Mouse (Mus musculus) kidney, embryonic 15.5 days (tissue): ENCODE measurements around the gene Pvalb. TPM values are rescaled to one million over a fixed set of nuclear protein-coding genes. Genes with fewer than 3 reads are reported as not detected.

Source experiments
- ATAC-seq: fragments of 200-750 bp; cut with Nextera tagmentation; replicated peaks from 2 replicates; pipeline ENCODE4 v1.8.0; 2017; ENCODE audit warnings: moderate TSS enrichment; ENCODE audit not compliant: low FRiP score
- H3K27ac ChIP-seq: fragments of 300-500 bp; sonication (generic); 2 replicates; pipeline ENCODE4 v1.5.1; 2015; ENCODE audit warnings: mild to moderate bottlenecking, inconsistent platforms
- H3K27me3 ChIP-seq: fragments of 300-500 bp; sonication (generic); 2 replicates; pipeline ENCODE4 v1.6.1; 2015; ENCODE audit warnings: inconsistent platforms
- H3K36me3 ChIP-seq: fragments of 300-500 bp; sonication (generic); 2 replicates; pipeline ENCODE4 v1.6.1; 2015; ENCODE audit warnings: inconsistent platforms
- H3K4me1 ChIP-seq: fragments of 300-500 bp; sonication (generic); 2 replicates; pipeline ENCODE4 v1.6.1; 2015; ENCODE audit warnings: inconsistent platforms
- H3K4me2 ChIP-seq: fragments of 300-500 bp; sonication (generic); 2 replicates; pipeline ENCODE4 v1.6.1; 2015; ENCODE audit warnings: moderate library complexity, mild to moderate bottlenecking, inconsistent platforms
- H3K4me3 ChIP-seq: fragments of 300-500 bp; sonication (generic); replicated peaks from 2 replicates; pipeline ENCODE4 v1.5.1; 2015; ENCODE audit warnings: mild to moderate bottlenecking, inconsistent platforms
- H3K9ac ChIP-seq: fragments of 300-500 bp; sonication (generic); 2 replicates; pipeline ENCODE4 v1.6.1; 2015; ENCODE audit warnings: mild to moderate bottlenecking, inconsistent platforms
- H3K9me3 ChIP-seq: fragments of 300-500 bp; sonication (generic); replicated peaks from 2 replicates; pipeline ENCODE4 v1.6.1; 2016; ENCODE audit warnings: inconsistent platforms
- WGBS: fragments of 180-500 bp; shearing (Covaris S2); methylation state at CpG from one replicate; pipeline ENCODE4 v1.1.7; 2015; ENCODE audit warnings: mixed read lengths; 5-methylcytosine and 5-hydroxymethylcytosine counted together
- polyA plus RNA-seq: library from polyadenylated mRNA; unstranded; fragments of >200 nt; fragmentation: Nextera tagmentation; extraction: Ambion mirVana; gene quantifications from 2 replicates; pipeline ENCODE4 v1.2.1, GENCODE M21; 2015

Pvalb gene
- polyA plus RNA-seq, 1 experiment from 2014 or later = not detected

DNA sequence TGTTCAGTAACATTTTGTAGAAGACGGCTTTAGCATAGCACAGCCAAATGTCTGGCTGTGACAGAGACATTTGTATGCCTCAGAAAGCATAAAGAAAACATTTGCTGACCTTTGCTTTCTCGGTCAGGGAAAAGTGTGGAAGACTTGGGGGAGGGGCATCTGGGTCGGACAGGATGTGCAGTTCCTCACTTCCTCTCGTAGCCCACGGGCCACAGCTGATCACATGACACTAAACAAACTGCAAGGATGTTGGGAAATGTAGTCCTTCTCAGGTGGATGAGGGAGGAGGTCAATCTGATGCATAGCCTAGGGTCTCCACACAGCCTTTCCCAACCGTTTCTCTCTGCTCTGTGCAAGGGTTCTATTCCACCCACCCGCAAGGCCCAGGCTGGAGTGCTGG, 57.6 kb downstream of the Pvalb start:
- Histone ChIP-seq H3K27me3 (no peaks in the 10 kb centered on the region), H3K4me2 (no peak overlapping the region), H3K36me3 (no peaks in the 10 kb centered on the region), H3K4me3 (no peak overlapping the region), H3K9me3 (no peaks in the 10 kb centered on the region), H3K27ac (no peak overlapping the region), H3K9ac (no peak overlapping the region), H3K4me1 (no peaks in the 10 kb centered on the region)
- no peak for ATAC-seq
- WGBS = 73% methylated on average over 7 of the region's 7 CpGs

Other genes starting within 250 kb of the Pvalb start
- gene Foxred2, start 249.7 kb downstream of the Pvalb start, polyA plus RNA-seq = 4.6 and 5.6 TPM in 2 replicates
- gene Eif3d, start 235.6 kb downstream of the Pvalb start, polyA plus RNA-seq = 210 and 223 TPM in 2 replicates
- gene Cacng2, start 86.4 kb downstream of the Pvalb start, polyA plus RNA-seq = 0.03 TPM in 1 of 2 replicates, not detected in the other
- 88.8 and 90.2 TPM in 2 replicates for gene Ift27, start 32.3 kb downstream of the Pvalb start, polyA plus RNA-seq
- 3.5 and 4.0 TPM in 2 replicates for gene Ncf4, start 38.4 kb upstream of the Pvalb start, polyA plus RNA-seq
- 0.19 and 0.35 TPM in 2 replicates for gene Csf2rb2, start 99.3 kb upstream of the Pvalb start, polyA plus RNA-seq
- 1.2 TPM in 2 replicates for gene Csf2rb, start 119.4 kb upstream of the Pvalb start, polyA plus RNA-seq
- gene Tex33, start 189.5 kb upstream of the Pvalb start, polyA plus RNA-seq = not detected in 2 replicates
- gene Tst, start 199.5 kb upstream of the Pvalb start, polyA plus RNA-seq = 44.3 and 52.1 TPM in 2 replicates
- 3.3 and 4.1 TPM in 2 replicates for gene Mpst, start 200.0 kb upstream of the Pvalb start, polyA plus RNA-seq
- 40.0 and 45.8 TPM in 2 replicates for gene Kctd17, start 222.2 kb upstream of the Pvalb start, polyA plus RNA-seq